Mouse (Mus musculus) CD8-positive naive resting alpha-beta T cell, adult 57 days (primary cell): ENCODE data around the gene Hexb. TPM values are rescaled to one million over a fixed set of nuclear protein-coding genes. Genes with fewer than 3 reads are reported as not detected.

Experiments used
- total RNA-seq: library from RNA; stranded (reverse); gene quantifications from one replicate; pipeline ENCODE4 v1.2.4, GENCODE M21; 2023

Hexb gene
- total RNA-seq: 36.9 TPM

GRCm38 (mm10) chr13:97197932-97198562, at the start of gene Hexb:
Hexb (minus strand) TSS chr13:97198357.

GRCm38 (mm10) chr13:97240965-97241786, 43.0 kb upstream of the Hexb start, which contains the start of gene Enc1:
Enc1 (plus strand) TSS chr13:97241105.

DNA sequence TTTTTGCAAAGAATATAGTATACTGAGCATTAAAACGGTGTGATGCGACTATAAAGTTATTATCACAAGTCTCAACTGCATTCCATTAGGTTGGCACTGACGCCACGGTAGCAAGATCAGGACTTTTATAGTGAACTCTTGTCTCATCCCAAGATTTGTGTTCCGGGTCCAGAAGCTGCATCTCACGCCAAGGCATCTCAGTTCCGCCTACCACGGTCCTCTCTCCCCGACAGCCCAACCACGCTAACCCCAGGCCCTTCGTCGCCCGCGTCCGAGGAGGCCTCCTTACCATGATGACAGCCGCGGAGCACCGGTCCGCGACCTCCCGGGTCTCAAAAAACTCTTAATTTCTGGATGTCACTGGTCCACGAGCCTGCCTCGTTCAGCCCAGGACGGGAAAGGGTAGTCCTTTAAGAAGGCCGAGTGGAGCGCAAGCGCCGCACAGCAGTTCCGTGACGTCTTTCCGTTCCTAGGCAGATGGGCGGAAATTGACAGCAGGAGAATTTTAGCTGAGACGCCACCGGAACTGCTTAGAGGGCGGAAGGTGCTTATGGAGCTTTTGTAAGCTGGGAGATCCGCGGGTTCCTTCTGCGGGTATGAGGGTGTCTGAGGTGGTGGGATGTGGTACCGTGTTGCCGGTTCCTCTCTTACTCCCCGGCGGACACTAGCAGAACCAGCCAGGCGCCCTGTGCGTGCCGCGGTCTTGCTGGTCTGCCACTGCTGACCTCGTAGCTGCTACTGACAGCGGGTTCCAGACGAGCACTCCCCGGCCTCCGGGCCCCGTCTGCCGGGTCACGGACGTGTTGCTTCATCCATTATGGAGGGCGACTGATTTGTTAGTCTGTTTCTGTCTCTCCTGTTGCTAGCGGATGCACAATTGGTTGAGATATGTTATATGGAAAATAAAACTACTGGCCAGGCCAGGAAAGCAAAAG, 60.4 kb downstream of the Hexb start, which contains the start of the genes Gfm2 and Nsa2:
TSS of gene Gfm2 (plus strand) at position 472 of the 935 bp plus-strand sequence.
TSS of gene Nsa2 (minus strand) at position 472 of the 935 bp plus-strand sequence.

Other genes with a start within 250 kb of the Hexb start
- not detected for gene 1700029F12Rik, start 164.0 kb downstream of the Hexb start, total RNA-seq
- not detected for gene Fam169a, start 131.1 kb downstream of the Hexb start, total RNA-seq
- not detected for gene Gm6169, start 99.1 kb downstream of the Hexb start, total RNA-seq
- gene Gfm2, start 60.4 kb downstream of the Hexb start, total RNA-seq: 28.3 TPM
- 188 TPM for gene Nsa2, start 60.4 kb downstream of the Hexb start, total RNA-seq
- gene Enc1, start 42.7 kb upstream of the Hexb start, total RNA-seq: 16.6 TPM